Mouse (Mus musculus) E14TG2a.4 (cell line): ENCODE measurements around the gene Eaf2.

Experiments used
- H3K27me3 ChIP-seq: 2 replicates; pipeline ENCODE4 v1.6.1; 2014; ENCODE audit warnings: low read length, control low read depth; ENCODE audit not compliant: insufficient read depth
- H3K36me3 ChIP-seq: 2 replicates; pipeline ENCODE4 v1.6.1; 2014; ENCODE audit warnings: low read length, control low read depth; ENCODE audit not compliant: insufficient read depth
- H3K4me1 ChIP-seq: replicated peaks from 2 replicates; pipeline ENCODE4 v1.6.1; 2014; ENCODE audit warnings: low read depth, low read length, control low read depth
- H3K4me3 ChIP-seq: replicated peaks from 2 replicates; pipeline ENCODE4 v1.5.1; 2014; ENCODE audit warnings: mild to moderate bottlenecking, low read length
- H3K9me3 ChIP-seq: 2 replicates; pipeline ENCODE4 v1.6.1; 2014; ENCODE audit warnings: low read length, control low read depth
- CTCF ChIP-seq: conservative IDR thresholded peaks from 2 replicates; pipeline ENCODE4 v1.5.1; 2014; ENCODE audit warnings: low read length
- NANOG ChIP-seq: IDR thresholded peaks from 2 replicates; pipeline ENCODE4 v1.6.1; 2014; ENCODE audit warnings: borderline replicate concordance, low read length, mixed read lengths
- POU5F1 ChIP-seq: IDR thresholded peaks from 2 replicates; pipeline ENCODE4 v1.6.1; 2014; ENCODE audit warnings: low read length, borderline replicate concordance

Eaf2 gene

DNA sequence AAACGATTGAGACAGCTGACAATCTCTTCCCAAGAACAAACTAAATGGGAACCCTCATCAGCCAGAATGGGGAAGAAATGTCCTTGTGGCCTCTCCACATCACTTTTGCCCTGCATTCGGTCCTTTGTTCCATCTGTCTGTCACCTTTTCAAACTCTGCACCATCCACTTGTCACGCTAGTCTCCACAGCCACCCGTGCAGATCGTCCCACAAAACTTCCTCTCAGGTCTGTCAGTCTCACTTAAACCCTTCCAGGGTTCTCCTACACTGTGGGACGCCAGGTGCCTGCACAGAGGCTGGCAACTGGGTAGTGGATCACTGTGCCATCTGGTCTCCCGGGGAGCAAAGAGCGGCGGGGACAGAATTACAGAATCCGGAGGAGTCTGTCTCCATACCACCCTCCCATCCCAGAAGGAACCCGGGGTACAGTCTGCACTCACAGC is 47.2 kb downstream of the Eaf2 start:
- no peak for TF ChIP-seq POU5F1
- no peak for TF ChIP-seq NANOG
- no peak for TF ChIP-seq CTCF
- Histone ChIP-seq H3K27me3 (peaks cover 10% of the 10 kb centered on the region), H3K4me1 (peaks cover 9% of the 10 kb centered on the region), H3K9me3 (no peaks in the 10 kb centered on the region), H3K4me3 (peak overlapping the region; percentile 91), H3K36me3 (no peaks in the 10 kb centered on the region; the same call in 1 of the 2 replicates)

GRCm38 (mm10) chr16:36821474-36821873 is 53.3 kb downstream of the Eaf2 start:
- Histone ChIP-seq H3K27me3 (peaks cover 2% of the 10 kb centered on the region), H3K9me3 (no peaks in the 10 kb centered on the region), H3K4me3 (no peak overlapping the region), H3K36me3 (no peaks in the 10 kb centered on the region), H3K4me1 (peaks cover 20% of the 10 kb centered on the region)
- TF ChIP-seq POU5F1 (no peak), NANOG (no peak), CTCF (no peak)

- H3K4me1 ChIP-seq = peaks cover 22% of the 10 kb centered on the region
- H3K4me3 ChIP-seq = no peak overlapping the region
- no peaks in the 10 kb centered on the region for H3K27me3 ChIP-seq
- H3K9me3 ChIP-seq = no peaks in the 10 kb centered on the region
- H3K36me3 ChIP-seq = no peaks in the 10 kb centered on the region
- no peak for TF ChIP-seq POU5F1
- no peak for TF ChIP-seq NANOG
Measured at GRCm38 (mm10) chr16:36820747-36821146, 54.1 kb downstream of the Eaf2 start.

DNA sequence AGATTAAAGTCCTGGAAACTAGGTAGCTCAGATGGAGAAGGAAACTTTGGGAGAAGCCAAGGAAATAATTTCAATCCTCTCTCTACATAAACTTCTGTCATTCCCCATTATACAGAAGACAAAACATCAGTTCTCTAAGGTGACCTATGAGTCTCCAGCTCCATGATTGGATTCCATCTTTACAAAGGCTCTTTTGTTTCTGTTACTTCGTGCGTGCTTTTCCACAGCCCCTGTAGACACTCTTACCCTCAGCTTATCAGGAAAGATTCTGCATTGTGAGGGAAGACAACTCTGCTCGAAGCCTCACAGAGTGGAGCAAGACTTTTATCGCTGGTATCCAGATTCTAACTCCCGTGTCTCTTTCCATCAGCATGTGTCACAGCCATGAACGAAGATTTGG is 54.8 kb downstream of the Eaf2 start:
- H3K36me3 ChIP-seq = no peaks in the 10 kb centered on the region
- H3K9me3 ChIP-seq = no peaks in the 10 kb centered on the region
- H3K4me1 ChIP-seq = peaks cover 27% of the 10 kb centered on the region
- no peaks in the 10 kb centered on the region for H3K27me3 ChIP-seq
- no peak overlapping the region for H3K4me3 ChIP-seq
- TF ChIP-seq NANOG (no peak), CTCF (no peak), POU5F1 (no peak)

- Histone ChIP-seq H3K9me3 (no peaks in the 10 kb centered on the region), H3K4me3 (no peak overlapping the region), H3K4me1 (peaks cover 27% of the 10 kb centered on the region), H3K27me3 (no peaks in the 10 kb centered on the region), H3K36me3 (no peaks in the 10 kb centered on the region)
- TF ChIP-seq CTCF (peak; percentile 70), POU5F1 (no peak)
Measured at GRCm38 (mm10) chr16:36817321-36817926, 57.4 kb downstream of the Eaf2 start.

DNA sequence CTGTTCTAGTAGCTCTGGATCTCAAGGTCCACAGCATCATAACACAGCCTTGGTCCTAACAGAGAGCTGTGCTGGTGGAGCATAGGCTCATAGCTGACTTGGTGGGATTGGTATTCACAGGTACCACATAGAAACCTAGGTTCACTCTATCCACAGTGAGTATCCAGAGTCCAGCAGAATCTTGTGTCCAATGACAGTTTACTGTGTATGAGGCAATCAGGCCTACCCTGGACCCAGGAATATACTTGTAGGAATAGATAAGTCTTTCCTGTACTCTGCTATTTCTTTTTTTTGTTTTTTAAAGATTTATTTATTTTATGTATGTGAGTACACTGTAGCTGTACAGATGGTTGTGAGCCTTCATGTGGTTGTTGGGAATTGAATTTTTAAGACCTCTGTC is 57.9 kb downstream of the Eaf2 start:
- Histone ChIP-seq H3K4me3 (no peak overlapping the region), H3K9me3 (no peaks in the 10 kb centered on the region), H3K36me3 (no peaks in the 10 kb centered on the region), H3K27me3 (no peaks in the 10 kb centered on the region), H3K4me1 (peaks cover 25% of the 10 kb centered on the region)
- no peak for TF ChIP-seq CTCF
- TF ChIP-seq NANOG = no peak
- TF ChIP-seq POU5F1 = no peak

GRCm38 (mm10) chr16:36813680-36814079 is 61.1 kb downstream of the Eaf2 start:
- peaks cover 7% of the 10 kb centered on the region; the same call in 1 of the 2 replicates for H3K4me1 ChIP-seq
- TF ChIP-seq POU5F1 (no peak), NANOG (no peak), CTCF (no peak)

GRCm38 (mm10) chr16:36808616-36809015 is 66.2 kb downstream of the Eaf2 start:
- TF ChIP-seq NANOG (no peak), POU5F1 (no peak), CTCF (no peak)
- H3K36me3 ChIP-seq = no peaks in the 10 kb centered on the region
- H3K4me3 ChIP-seq = no peak overlapping the region
- H3K9me3 ChIP-seq = no peaks in the 10 kb centered on the region
- no peaks in the 10 kb centered on the region for H3K27me3 ChIP-seq
- H3K4me1 ChIP-seq = no peaks in the 10 kb centered on the region

More at GRCm38 (mm10) chr16:36813680-36814079, 61.1 kb downstream of the Eaf2 start:
- no peaks in the 10 kb centered on the region for H3K36me3 ChIP-seq
- H3K9me3 ChIP-seq = no peaks in the 10 kb centered on the region
- H3K27me3 ChIP-seq = no peaks in the 10 kb centered on the region
- no peak overlapping the region for H3K4me3 ChIP-seq

DNA sequence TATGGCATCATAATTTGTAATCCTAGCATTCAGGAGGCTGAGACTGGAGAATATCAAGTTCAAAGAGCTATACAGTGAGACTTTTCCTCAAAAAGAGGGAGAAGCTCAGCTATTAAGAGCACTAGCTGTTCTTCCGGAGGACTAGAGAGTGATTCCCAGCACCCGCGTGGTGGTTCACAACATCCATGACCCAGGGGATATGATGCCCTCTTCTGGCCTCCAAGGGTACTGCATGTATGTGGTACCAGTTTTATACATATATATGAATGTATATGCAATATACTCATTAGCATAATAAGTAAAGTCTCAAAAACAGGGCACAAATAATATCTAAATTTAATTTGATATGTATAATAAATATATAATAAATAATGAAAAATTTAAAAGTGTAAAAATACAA is 72.4 kb downstream of the Eaf2 start:
- no peak overlapping the region for H3K4me3 ChIP-seq
- no peaks in the 10 kb centered on the region for H3K36me3 ChIP-seq
- TF ChIP-seq NANOG (no peak), CTCF (peak; percentile 49)
- H3K27me3 ChIP-seq = no peaks in the 10 kb centered on the region
- H3K9me3 ChIP-seq = peaks cover 3% of the 10 kb centered on the region
- no peaks in the 10 kb centered on the region for H3K4me1 ChIP-seq
